8 mouse cellular contexts compared by ENCODE assay signal in genomic region chr16:24393556-24394210, GRCm38 (mm10). TPM values are rescaled to one million over a fixed set of nuclear protein-coding genes. Genes with fewer than 3 reads are reported as not detected.
DNase-seq lines count a peak whose midpoint lies in the region; ATAC-seq lines count a peak whose summit lies in the region.

No protein-coding gene starts in this region.

- H3K27me3 ChIP-seq in embryonic facial prominence, embryonic 12.5 days, result no peaks in the 10 kb centered on the region
- no peaks in the 10 kb centered on the region for H3K27me3 ChIP-seq in heart, embryonic 13.5 days (replicated peaks)

- H3K36me3 ChIP-seq in embryonic facial prominence, embryonic 12.5 days, result no peaks in the 10 kb centered on the region
- no peaks in the 10 kb centered on the region for H3K36me3 ChIP-seq in heart, embryonic 13.5 days

- H3K9me3 ChIP-seq in embryonic facial prominence, embryonic 12.5 days, result no peaks in the 10 kb centered on the region
- H3K9me3 ChIP-seq in heart, embryonic 13.5 days, result no peaks in the 10 kb centered on the region

- WGBS in embryonic facial prominence, embryonic 12.5 days, result 1% methylated on average over 45 of the region's 76 CpGs
- whole genome bisulfite sequencing in heart, embryonic 13.5 days, result under 1% methylated on average over 69 of the region's 76 CpGs

- ATAC-seq in embryonic facial prominence, embryonic 12.5 days (ENCODE audit: insufficient number of reproducible peaks, insufficient read depth, low FRiP score, low TSS enrichment), result peak; percentile 45; the same call in 1 of the 2 replicates
- ATAC-seq in heart, embryonic 13.5 days (ENCODE audit: extremely low read depth, insufficient number of reproducible peaks, low FRiP score, low TSS enrichment), result peak; percentile 39; the same call in 1 of the 2 replicates

- peaks cover 20% of the 10 kb centered on the region for H3K4me1 ChIP-seq in embryonic facial prominence, embryonic 12.5 days
- peaks cover 59% of the 10 kb centered on the region for H3K4me1 ChIP-seq in heart, embryonic 13.5 days

- H3K4me2 ChIP-seq in embryonic facial prominence, embryonic 12.5 days (replicated peaks), result peak overlapping the region; percentile 58
- H3K4me2 ChIP-seq in heart, embryonic 13.5 days, result peak overlapping the region; percentile 86

- peak overlapping the region; percentile 97 for H3K9ac ChIP-seq in embryonic facial prominence, embryonic 12.5 days
- peak overlapping the region; percentile 98 for H3K9ac ChIP-seq in heart, embryonic 13.5 days

- H3K4me3 ChIP-seq in embryonic facial prominence, embryonic 12.5 days, result peak overlapping the region; percentile 91
- H3K4me3 ChIP-seq in heart, embryonic 13.5 days, result peak overlapping the region; percentile 85

- DNase-seq in CD8-positive naive resting alpha-beta T cell, adult 2 months (ENCODE audit: low read depth in 2 of 2, low spot score in 2 of 2), result peak; percentile 25 to 42
- peak; percentile 75 to 79 for DNase-seq in adrenal gland, adult 18-20 months (ENCODE audit: low spot score in 2 of 2)
- DNase-seq in kidney, postnatal 10 days, result peak; percentile 84
- DNase-seq in lung, postnatal 25 days (ENCODE audit: low spot score), result peak; percentile 69
- peak; percentile 58 to 68 for DNase-seq in spleen, adult 18-20 months
- no peak for DNase-seq in frontal cortex, postnatal 14 days (ENCODE audit: low spot score in 2 of 2)

- H3K27ac ChIP-seq in embryonic facial prominence, embryonic 12.5 days, result peak overlapping the region; percentile 98
- H3K27ac ChIP-seq in heart, embryonic 13.5 days (replicated peaks), result peak overlapping the region; percentile 99

RNA-seq across cellular contexts. Expression of gene Lpp, which starts 0.4 kb away (rescaled TPM):
- total RNA-seq in adrenal gland, adult 18-20 months (2021), result 10 to 100 TPM; 32.5 to 60.6 TPM
- polyA plus RNA-seq in embryonic facial prominence, embryonic 12.5 days (2016; fragmentation: Nextera tagmentation; extraction: Ambion mirVana), result 45.1 and 45.6 TPM in 2 replicates
- 37.9 and 39.8 TPM in 2 replicates for polyA plus RNA-seq in heart, embryonic 13.5 days (2015; fragmentation: Nextera tagmentation; extraction: Ambion mirVana)

Comparison
In these comparisons a context has a peak if more than half of its experiments do, and no peak if none do; other contexts are left out.
1. DNase-seq: peak in CD8-positive naive resting alpha-beta T cell, adult 2 months (2 of 2), adrenal gland, adult 18-20 months (2 of 2), kidney, postnatal 10 days (single experiment), lung, postnatal 25 days (single experiment) and spleen, adult 18-20 months (2 of 2); none in frontal cortex, postnatal 14 days (0 of 2).